Comparison of ENCODE assay signal across 14 mouse cellular contexts in genomic region chr10:60819179-60819578, GRCm38 (mm10). TPM values are rescaled to one million over a fixed set of nuclear protein-coding genes. Genes with fewer than 3 reads are reported as not detected.
A peak's percentile ranks its signal among the peaks of the same experiment; 100 is the strongest.
DNase-seq lines count a peak whose midpoint lies in the region; ATAC-seq and TF ChIP-seq lines count a peak whose summit lies in the region.
"Had no signal": no experiment of that assay in that cellular context is flagged by ENCODE, and none has a peak within 500 bp of the region (broad histone marks: within the 10 kb centered on the region; RNA-seq: fewer than 3 reads in every experiment).

No protein-coding gene starts in this region.

- no peaks in the 10 kb centered on the region for H3K9me3 ChIP-seq in kidney, embryonic 16.5 days (ENCODE audit: low read length)
- H3K9me3 ChIP-seq: embryonic facial prominence, embryonic 10.5 days; forebrain, embryonic 13.5 days; hindbrain, embryonic 12.5 days; limb, embryonic 13.5 days had no signal

- H3K27ac ChIP-seq in kidney, embryonic 16.5 days (ENCODE audit: low read length), result no peak overlapping the region
- H3K27ac ChIP-seq: forebrain, embryonic 13.5 days; hindbrain, embryonic 12.5 days; limb, embryonic 13.5 days had no signal

- CTCF ChIA-PET in Patski (lab: Charles Lee), result no interaction called here

- H3K4me1 ChIP-seq in kidney, embryonic 16.5 days (ENCODE audit: insufficient read depth, low read length), result peaks cover 94% of the 10 kb centered on the region

- peak; percentile 95 for DNase-seq in heart, adult 11 months
- no peak for DNase-seq in heart, postnatal 36 days
- peak; percentile 49 to 50 for DNase-seq in kidney, postnatal 36 days
- peak; percentile 60 for DNase-seq in Patski (ENCODE audit: low read depth, low spot score)
- peak; percentile 71 to 72 for DNase-seq in lung, postnatal 4 days
- DNase-seq in spleen, postnatal 4 days (ENCODE audit: low spot score in 2 of 2), result no peak
- DNase-seq: gastrocnemius, postnatal 10 days; thymus, postnatal 36 days had no signal

- H3K27me3 ChIP-seq in kidney, embryonic 16.5 days (ENCODE audit: insufficient read depth, low read length), result no peaks in the 10 kb centered on the region
- no peaks in the 10 kb centered on the region for H3K27me3 ChIP-seq in Patski
- H3K27me3 ChIP-seq: forebrain, embryonic 13.5 days; limb, embryonic 13.5 days had no signal

- WGBS in kidney, embryonic 16.5 days, result 49% methylated on average over 5 of the region's 5 CpGs

- no peak for TF ChIP-seq CTCF in Patski (IDR thresholded peaks at IDR 0.05)

- in situ Hi-C loops in Patski (cut with MboI; ENCODE audit: low pct_unique_long_range_greater_than_20kb), result no loop called here

- no peak overlapping the region for H3K4me3 ChIP-seq in kidney, embryonic 16.5 days (ENCODE audit: low read length)
- H3K4me3 ChIP-seq: embryonic facial prominence, embryonic 10.5 days; forebrain, embryonic 13.5 days; hindbrain, embryonic 12.5 days; limb, embryonic 13.5 days had no signal

- no peaks in the 10 kb centered on the region for H3K36me3 ChIP-seq in kidney, embryonic 16.5 days (ENCODE audit: insufficient read depth, low read length)
- H3K36me3 ChIP-seq: embryonic facial prominence, embryonic 10.5 days; hindbrain, embryonic 12.5 days; limb, embryonic 13.5 days had no signal

- H3K9ac ChIP-seq in kidney, embryonic 16.5 days (replicated peaks; ENCODE audit: low read length), result no peak overlapping the region
- H3K9ac ChIP-seq: forebrain, embryonic 13.5 days; hindbrain, embryonic 12.5 days; limb, embryonic 13.5 days had no signal

- ATAC-seq in kidney, embryonic 16.5 days (ENCODE audit: low FRiP score, low TSS enrichment), result no peak
- ATAC-seq in Patski, result no peak
- ATAC-seq in monocyte, adult 5-6 weeks (replicated peaks; ENCODE audit: insufficient number of reproducible peaks, low FRiP score, low TSS enrichment, poor library complexity, severe bottlenecking), result no peak
- ATAC-seq: forebrain, embryonic 13.5 days had no signal

- intact Hi-C loops in heart, postnatal 36 days (cut with DNase I), result no loop called here

- no peak overlapping the region for H3K4me2 ChIP-seq in kidney, embryonic 16.5 days (replicated peaks; ENCODE audit: low read depth, low read length)
- H3K4me2 ChIP-seq: forebrain, embryonic 13.5 days; hindbrain, embryonic 12.5 days; limb, embryonic 13.5 days had no signal

- POLR2A ChIA-PET in Patski (lab: Charles Lee), result interaction anchor here (1.5 kb wide), 1 partner anchor 21 kb away, joined by 3 read pairs; no protein-coding TSS in a partner anchor

RNA-seq across cellular contexts. Expression of gene Unc5b, which starts 12.2 kb away (rescaled TPM):
- total RNA-seq in heart, postnatal 36 days (2021), result 10 to 100 TPM; 14.5 to 14.7 TPM
- polyA plus RNA-seq in kidney, embryonic 16.5 days (2015; fragmentation: Nextera tagmentation; extraction: Ambion mirVana), result 10.4 and 10.5 TPM in 2 replicates
- 44.8 TPM for polyA plus RNA-seq in Patski (2021)
- total RNA-seq in monocyte, adult 5-6 weeks (2017), result 0.38 TPM in 1 of 3 replicates, not detected in the others

Comparison
In these comparisons a context has a peak if more than half of its experiments do, and no peak if none do; other contexts are left out.
1. DNase-seq: peak in heart, adult 11 months (single experiment), kidney, postnatal 36 days (2 of 2), Patski (single experiment) and lung, postnatal 4 days (2 of 2); none in heart, postnatal 36 days (0 of 2) and spleen, postnatal 4 days (0 of 2).
2. RNA of gene Unc5b, which starts 12.2 kb away (total RNA-seq): 14.5 to 14.7 TPM in heart, postnatal 36 days; 0.38 TPM in monocyte, adult 5-6 weeks; every median in the first group is over 10 times any median in the second.